Mouse (Mus musculus): ENCODE data around the gene Mpv17l2.

Gene Mpv17l2

GRCm38 (mm10) chr8:70723486-70724210 lies 37.1 kb downstream of the Mpv17l2 start, which contains the start of gene Pde4c:
Gene Pde4c, plus strand, starts transcription at chr8:70723720.
- DNase-seq (ENCODE audit: low spot score in 2 of 2): no peak

- DNase-seq (ENCODE audit: low spot score in 2 of 2): no peak
Measured at GRCm38 (mm10) chr8:70721601-70722000, 39.1 kb downstream of the Mpv17l2 start.

- peak in 1 of 2 experiments; percentile 73 for DNase-seq (ENCODE audit: low spot score in 2 of 2)
Measured at GRCm38 (mm10) chr8:70720739-70721138, 40.0 kb downstream of the Mpv17l2 start.

GRCm38 (mm10) chr8:70719796-70720270 lies 40.9 kb downstream of the Mpv17l2 start:
- DNase-seq (ENCODE audit: low spot score in 2 of 2): no peak

GRCm38 (mm10) chr8:70718297-70718696 lies 42.4 kb downstream of the Mpv17l2 start, which contains the start of gene Gm3336:
Gene Gm3336, plus strand, starts transcription at chr8:70718543.
- no peak for DNase-seq (ENCODE audit: low spot score in 2 of 2)

- no peak for DNase-seq (ENCODE audit: low spot score in 2 of 2)
Measured at GRCm38 (mm10) chr8:70716521-70717400, 44.0 kb downstream of the Mpv17l2 start.

- no peak for DNase-seq (ENCODE audit: low spot score in 2 of 2)
Measured at GRCm38 (mm10) chr8:70715086-70715485, 45.7 kb downstream of the Mpv17l2 start.

GRCm38 (mm10) chr8:70713991-70714390 lies 46.8 kb downstream of the Mpv17l2 start:
- DNase-seq (ENCODE audit: low spot score in 2 of 2): no peak

- no peak for DNase-seq (ENCODE audit: low spot score in 2 of 2)
Measured at GRCm38 (mm10) chr8:70711041-70711440, 49.7 kb downstream of the Mpv17l2 start.

- DNase-seq (ENCODE audit: low spot score in 2 of 2): no peak
Measured at GRCm38 (mm10) chr8:70710296-70710695, 50.5 kb downstream of the Mpv17l2 start.

GRCm38 (mm10) chr8:70709794-70710193 lies 51.0 kb downstream of the Mpv17l2 start:
- DNase-seq (ENCODE audit: low spot score in 2 of 2): no peak

Data from frontal cortex, postnatal 10 days (tissue).